Mouse (Mus musculus): ENCODE data around the gene Tfpi. TPM values are rescaled to one million over a fixed set of nuclear protein-coding genes. Genes with fewer than 3 reads are reported as not detected.
"Not testable (repeated sequence)": the region's sequence is repeated elsewhere in the genome, so short reads cannot be mapped to it uniquely, and the experiment has no call there.

Tfpi gene
- total RNA-seq (2021) (10 to 100 TPM; 41.9 to 52.2 TPM), polyA plus RNA-seq (2012; rRNA removed) (1.8 and 2.6 TPM in 2 replicates)
- long read RNA-seq, partial matches to known transcripts, result 0 of 28 reads
- long read RNA-seq, other reads (novel, unspliced or antisense), result 23 of 28 reads

DNA sequence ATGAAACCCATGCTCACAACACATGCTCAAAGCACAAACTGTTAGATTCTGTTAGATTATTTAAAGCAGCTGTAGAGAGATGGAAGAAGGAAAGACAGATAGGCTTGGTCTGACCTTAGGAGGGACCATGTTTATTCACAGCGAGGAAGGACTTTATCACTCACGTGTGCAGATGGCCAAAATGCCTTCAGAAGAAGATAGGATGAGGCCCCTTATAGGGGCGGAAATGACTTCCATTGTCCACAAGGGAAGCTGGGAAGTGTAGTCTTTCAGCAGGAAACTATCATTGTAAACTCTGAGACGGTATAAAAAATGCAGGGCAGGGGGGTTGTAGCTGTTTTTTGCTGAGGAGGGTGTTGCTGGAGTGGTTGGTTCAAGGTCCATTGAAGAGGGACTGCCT lies at the start of gene Tfpi:
TSS of gene Tfpi (minus strand) at position 199 of the 400 bp plus-strand sequence.
- peak; percentile 24 for DNase-seq

- no peak for DNase-seq
Observed at GRCm38 (mm10) chr2:84526221-84526620, 49.6 kb upstream of the Tfpi start.

DNA sequence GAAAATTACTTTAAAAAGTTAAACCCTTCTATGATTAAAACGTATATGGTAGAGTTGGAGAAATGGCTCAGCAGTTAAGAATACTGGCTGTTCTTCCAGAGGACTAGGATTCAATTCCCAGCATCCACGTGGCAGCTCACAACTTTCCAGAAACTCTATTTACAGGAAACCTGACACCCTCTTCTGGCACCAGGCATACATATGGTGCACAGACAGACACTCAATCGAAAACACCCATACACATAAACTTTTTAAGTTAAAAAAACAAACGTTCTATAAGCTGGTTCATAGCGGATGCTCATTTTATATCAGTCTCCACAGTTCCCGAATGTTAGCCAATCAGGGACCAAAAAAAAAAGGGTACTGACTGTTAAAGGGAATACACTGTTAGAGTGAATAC lies 49.2 kb upstream of the Tfpi start:
- no peak for DNase-seq

DNA sequence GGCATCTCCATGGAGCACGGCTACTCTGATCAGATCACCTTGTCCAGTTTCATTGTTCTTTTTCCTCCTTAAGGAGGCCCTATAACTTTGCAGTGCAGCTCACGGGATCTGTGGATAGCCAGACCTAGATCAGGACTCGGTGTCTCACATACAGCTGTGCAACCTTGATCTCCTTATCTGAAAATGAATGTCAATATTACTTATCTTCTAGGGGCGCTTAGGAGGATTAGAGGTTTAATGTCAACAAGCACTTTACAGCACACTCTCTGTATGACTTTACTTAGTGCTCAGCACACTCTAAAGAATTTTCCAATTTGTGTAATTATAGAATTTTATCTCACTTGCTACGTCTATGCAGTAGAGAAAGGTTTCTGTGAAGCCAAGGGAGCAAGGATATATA lies 48.5 kb upstream of the Tfpi start:
- DNase-seq, result no peak

DNA sequence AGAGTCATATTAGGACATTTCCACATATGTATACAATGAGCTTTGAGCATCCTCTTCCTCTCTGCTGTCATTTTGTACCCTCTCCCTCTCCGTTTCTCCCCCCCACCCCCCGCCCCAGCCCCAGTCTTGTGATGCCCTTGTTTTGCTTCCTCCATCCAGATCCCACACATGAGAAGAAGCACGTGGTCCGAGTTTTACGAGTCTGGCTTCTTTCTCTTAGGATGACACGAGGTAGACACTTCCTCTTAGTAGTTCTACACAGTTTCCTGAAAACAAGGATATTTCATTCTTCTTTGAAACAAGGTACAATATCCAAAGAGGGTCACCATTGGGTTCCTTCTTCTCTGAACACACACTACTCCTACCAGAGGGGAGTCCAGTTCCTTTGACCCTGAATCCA lies 47.4 kb upstream of the Tfpi start:
- DNase-seq, result no peak

- peak; percentile 52 for DNase-seq
Observed at GRCm38 (mm10) chr2:84523103-84523865, 46.7 kb upstream of the Tfpi start.

DNA sequence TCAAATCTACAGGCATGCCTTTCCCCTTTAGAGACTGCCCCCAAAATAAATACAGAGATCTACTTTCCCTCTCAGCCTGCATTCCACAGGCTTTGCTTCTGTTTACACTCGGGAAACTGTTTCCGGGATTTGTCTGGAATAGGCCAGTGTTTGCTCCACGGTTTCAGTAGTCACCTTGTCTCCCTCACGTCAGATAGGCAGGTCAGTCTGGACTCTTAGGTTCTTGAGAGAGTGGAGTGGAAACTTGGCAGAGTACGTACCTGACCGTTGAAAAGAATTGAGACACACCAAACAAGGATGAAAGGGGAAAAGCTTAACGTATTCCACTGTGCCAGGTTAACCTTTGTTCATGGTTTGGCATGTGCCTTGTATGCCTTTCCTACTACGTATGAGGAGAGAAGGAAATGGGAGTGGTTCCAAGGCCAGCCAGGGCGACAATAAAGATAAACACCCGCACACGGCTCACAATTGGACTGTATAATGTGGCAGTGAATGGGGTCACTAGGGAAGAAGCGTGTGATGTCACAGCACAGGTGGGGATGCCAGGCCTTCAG lies 43.0 kb upstream of the Tfpi start:
- DNase-seq, result peak; percentile 16

- DNase-seq, result no peak
Observed at GRCm38 (mm10) chr2:84518767-84519166, 42.2 kb upstream of the Tfpi start.

DNA sequence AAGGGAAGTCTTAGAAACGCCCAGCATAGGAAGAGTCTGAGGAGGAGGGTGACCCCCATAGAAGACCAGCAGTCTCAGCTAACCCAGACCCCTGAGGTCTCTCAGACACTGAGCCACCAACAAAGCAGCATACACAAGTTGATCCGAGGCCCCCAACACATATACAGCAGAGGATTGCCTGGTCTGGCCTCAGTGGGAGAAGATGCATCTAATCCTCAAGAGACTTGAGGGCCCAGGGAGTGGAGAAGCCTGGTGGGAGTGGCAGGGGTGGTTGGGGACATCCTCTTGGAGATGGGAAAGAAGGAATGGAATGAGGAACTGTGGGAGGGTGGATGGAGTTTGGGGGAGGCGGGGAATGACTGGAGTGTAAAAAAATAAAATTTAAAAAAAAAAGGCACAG lies 36.7 kb upstream of the Tfpi start:
- no peak for DNase-seq

GRCm38 (mm10) chr2:84511508-84511907 lies 34.9 kb upstream of the Tfpi start:
- DNase-seq, result no peak

DNA sequence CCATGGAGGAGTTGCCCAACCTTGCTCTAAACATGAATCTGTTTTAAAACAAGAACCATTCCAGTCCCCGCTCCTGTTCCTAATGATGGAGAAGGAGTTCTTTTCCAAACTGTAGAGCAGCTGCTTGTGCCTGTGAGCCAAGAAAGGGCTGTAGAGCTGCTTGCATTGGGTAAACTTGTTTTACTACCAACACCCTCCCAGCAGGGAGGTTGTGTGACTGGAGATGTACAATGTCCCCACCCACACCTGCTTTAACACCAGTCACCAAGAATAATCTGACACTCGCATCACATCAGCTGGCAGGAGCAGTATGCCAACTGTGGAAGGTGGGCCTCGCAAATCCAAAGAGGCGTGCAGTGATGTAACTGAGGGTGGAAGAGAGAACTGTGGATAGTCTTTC lies 34.5 kb upstream of the Tfpi start:
- DNase-seq, result no peak

DNA sequence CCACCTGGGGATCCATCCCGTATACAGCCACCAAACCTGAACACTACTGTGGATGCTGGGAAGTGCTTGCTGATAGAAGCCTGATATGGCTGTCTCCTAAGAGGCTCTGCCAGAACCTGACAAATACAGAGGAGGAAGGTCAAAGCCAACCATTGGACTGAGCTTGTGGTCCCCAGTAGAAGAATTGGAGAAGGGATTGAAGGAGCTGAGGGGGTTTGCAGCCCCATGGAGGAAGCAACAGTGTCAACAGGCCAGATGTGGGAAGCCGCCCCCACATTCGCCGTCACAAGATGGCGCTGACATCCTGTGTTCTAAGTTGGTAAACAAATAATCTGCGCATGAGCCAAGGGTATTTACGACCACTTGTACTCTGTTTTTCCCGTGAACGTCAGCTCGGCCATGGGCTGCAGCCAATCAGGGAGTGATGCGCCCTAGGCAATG lies 28.4 kb upstream of the Tfpi start:
- DNase-seq, result not testable (repeated sequence)

DNA sequence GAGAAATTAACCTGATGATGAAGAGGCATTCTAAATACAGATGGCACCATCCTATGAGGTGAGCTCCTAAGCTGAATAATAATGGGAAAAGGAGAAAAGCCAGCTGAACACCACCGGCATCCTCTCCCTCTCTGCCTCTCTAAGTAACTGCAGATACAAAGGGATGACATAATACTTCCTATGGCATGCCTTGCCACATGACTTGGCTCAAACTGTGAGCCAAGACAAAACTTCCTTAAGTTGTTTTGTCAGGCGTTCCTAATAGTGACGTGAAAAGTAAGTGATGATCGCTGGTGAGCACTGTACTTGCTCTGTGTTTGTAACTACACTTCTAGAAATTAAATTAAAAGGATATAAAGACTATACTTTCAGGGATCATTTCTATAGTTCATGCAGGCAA lies 27.7 kb upstream of the Tfpi start:
- no peak for DNase-seq

DNA sequence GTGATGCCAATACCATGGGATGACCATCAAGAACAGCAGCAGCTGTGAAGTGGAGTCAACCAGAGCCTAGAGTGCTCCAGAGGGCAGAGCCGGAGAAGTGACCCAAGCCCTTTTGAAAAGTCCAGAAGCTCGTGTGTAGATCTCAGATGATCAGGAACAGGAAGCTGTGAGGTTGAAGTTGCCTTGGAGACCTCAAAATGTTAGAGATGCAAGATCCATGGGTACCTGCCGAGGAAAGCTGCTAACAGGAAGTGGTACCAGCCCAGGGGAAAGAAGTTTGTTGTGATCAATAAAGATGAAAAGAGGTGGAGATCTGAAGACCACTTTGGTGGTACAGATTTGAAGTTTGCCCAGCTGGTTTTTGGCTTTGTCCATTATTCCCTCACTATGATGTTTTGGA lies 22.3 kb upstream of the Tfpi start:
- no peak for DNase-seq

DNA sequence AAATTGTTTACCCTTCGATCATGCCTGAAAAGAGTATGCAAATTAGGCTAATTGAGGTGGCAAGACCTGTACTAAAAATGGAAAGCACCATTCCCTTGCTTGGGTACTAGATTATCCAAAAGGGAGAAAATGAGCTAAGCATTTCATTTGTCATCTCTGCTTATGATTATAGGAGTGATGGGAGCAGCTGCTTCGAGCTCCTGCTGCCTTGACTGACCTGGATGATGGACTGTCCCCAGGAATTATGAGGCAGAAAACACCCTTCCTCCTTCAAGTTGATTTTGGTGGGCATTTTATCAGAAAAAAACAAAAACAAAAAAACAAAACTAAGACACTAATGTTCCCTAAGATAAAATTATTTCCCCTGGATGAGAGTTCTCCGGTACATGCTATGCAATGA lies 18.5 kb upstream of the Tfpi start:
- no peak for DNase-seq

DNA sequence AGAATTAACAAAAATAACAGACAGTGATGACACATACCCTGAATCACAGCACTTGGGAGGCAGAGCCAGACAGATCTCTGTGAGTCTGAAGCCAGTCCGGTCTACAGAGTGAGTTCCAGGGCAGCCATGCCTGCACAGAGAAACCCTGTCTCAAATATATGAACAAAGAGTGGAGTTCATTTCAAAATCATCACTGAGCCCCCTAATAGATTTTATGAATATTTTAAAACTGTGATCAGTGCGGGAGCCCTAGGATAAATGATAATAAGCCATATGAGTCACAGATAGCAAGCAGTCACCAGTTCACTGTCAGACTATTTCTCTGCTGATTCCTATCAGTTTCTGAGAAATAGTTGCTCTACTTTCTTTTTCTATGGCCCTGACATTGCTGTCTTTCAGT lies 17.1 kb upstream of the Tfpi start:
- DNase-seq, result peak; percentile 57

DNA sequence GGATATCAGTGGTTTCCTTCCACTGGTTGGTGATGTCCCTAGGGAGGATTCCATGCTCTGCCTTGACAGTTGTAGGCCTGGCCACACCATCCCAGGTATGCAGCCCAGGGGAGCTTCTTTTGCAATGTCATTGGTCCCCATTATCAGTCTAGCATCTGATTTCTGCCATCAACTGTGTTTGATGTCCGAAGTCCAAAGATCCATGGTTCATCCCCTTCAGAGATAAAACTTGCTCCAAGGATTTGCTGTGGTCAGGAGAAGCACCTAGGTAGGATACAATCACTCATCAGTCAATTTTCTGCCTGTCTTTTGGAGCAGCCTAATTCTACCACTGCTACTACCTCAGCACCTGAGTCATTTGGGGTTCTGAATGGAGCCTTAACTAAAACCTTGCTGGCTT lies 15.1 kb upstream of the Tfpi start:
- DNase-seq, result no peak

DNA sequence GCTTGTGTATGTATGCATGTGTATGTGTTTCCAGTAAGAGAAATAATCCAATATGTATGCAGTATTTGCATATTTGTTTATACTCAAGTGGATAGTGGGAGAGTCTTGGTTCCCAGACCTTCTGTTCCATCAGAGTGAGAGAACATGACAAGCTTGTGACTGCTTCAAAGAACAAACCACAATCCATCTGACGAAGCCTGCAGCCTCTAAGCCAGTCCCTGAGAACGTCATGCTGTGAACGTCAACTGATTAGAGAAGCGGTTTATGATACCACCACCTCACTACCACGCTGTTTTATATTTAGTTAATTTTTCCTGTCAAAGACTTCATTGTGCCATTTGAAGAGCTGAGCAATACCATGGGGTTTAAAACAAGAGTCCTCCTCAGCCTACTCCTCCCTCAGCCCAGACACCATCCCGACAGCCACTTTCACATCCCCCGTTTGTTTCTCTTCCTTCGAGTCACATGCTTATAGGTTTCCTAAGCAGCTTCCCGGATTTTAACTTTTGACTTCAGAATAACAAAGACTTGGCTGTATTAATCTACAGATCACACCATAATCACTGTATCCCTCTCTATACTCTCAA lies 11.2 kb upstream of the Tfpi start:
- no peak for DNase-seq

GRCm38 (mm10) chr2:84481863-84482262 lies 5.3 kb upstream of the Tfpi start:
- peak; percentile 49 for DNase-seq

- DNase-seq, result peak; percentile 52
Observed at GRCm38 (mm10) chr2:84479036-84479435, 2.5 kb upstream of the Tfpi start.

DNA sequence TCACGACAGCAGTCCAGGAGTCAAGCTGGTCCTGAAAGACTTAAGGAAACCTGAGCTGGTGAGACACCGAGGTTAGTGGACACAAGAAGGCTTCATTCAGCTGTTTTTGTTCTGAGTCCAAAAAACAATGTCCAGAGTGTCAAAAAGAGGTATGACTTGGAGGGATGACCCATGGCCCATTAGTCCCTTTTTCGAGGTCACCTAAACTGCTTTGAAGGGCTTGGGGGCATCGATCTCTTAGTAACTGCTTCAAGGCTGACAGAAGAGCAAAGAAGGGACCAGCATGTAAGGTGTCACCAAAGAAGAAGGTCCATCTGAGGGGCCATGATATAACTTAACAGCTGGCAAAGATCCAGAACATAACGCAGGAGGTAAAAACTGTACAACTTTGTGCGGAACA lies 1.2 kb upstream of the Tfpi start:
- DNase-seq, result no peak

DNA sequence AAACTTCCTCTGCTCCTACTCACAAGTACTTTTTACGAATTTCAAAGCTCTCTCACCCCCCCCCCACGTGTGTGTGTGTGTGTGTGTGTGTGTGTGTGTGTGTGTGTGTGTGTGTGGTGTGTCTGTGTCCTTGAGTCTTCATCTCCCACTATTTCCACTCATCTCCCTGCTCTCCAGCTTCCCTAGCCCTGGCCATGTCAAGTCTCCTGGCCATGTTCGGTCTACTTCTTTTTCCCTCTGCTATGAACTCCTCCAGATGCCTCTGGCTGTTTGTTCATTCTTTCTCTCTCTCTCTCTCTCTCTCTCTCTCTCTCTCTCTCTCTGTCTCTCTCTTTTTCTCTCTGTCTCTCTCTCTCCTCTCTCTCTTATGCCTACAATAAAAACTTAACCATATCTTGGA lies 444 bp downstream of the Tfpi start:
- DNase-seq, result no peak

DNA sequence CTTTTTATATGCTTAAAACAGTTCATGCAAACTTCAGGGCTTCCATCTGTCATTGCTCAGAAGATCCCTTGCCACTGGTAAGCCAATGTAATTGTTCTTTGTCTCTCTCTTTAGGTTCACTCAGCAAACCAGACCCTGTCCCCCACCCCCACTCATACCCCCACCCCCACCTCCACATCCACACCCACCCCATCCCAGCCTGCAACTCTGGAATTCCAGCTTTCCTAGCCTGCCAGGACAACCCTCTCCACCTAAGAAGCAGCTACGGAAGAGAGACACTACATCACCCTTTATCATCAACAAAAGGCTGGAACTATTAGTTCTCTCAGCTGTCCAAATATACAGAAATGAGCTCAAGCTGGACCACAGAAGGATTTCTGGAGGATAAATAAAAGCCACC lies 974 bp downstream of the Tfpi start:
- DNase-seq, result no peak

DNA sequence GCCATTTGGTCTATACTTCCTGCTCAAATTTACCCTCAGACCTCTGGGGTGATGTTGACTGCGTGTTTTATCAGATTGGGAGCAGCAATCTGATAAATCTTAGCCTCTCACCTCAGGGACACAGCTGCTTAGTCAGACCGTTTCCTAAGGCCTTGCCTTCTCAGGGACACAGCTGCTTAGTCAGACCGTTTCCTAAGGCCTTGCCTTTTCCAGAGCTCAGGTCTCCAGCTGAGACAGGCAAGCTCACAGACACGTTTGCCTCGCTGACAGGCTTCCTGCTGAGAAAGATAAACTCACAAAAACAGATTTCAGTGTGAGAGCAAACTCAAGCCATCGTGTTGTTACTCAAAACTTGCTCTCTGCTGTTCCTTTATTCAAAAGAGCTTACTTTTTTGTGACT lies 1.9 kb downstream of the Tfpi start:
- DNase-seq, result peak; percentile 79
